Mouse (Mus musculus): ENCODE measurements around the gene Snx32.

Gene Snx32

GRCm38 (mm10) chr19:5457746-5458442 lies 52.4 kb downstream of the Snx32 start, which contains the start of gene Ccdc85b:
Ccdc85b (minus strand) TSS chr19:5457894.
- no peak for DNase-seq (ENCODE audit: low spot score)

- peak; percentile 98 for DNase-seq (ENCODE audit: low spot score)
Measured at GRCm38 (mm10) chr19:5456922-5457745, 53.2 kb downstream of the Snx32 start.

GRCm38 (mm10) chr19:5456241-5456921 lies 54.0 kb downstream of the Snx32 start:
- peak; percentile 44 for DNase-seq (ENCODE audit: low spot score)

- no peak for DNase-seq (ENCODE audit: low spot score)
Measured at GRCm38 (mm10) chr19:5455568-5455967, 54.8 kb downstream of the Snx32 start.

- no peak for DNase-seq (ENCODE audit: low spot score)
Measured at GRCm38 (mm10) chr19:5455037-5455436, 55.3 kb downstream of the Snx32 start.

DNA sequence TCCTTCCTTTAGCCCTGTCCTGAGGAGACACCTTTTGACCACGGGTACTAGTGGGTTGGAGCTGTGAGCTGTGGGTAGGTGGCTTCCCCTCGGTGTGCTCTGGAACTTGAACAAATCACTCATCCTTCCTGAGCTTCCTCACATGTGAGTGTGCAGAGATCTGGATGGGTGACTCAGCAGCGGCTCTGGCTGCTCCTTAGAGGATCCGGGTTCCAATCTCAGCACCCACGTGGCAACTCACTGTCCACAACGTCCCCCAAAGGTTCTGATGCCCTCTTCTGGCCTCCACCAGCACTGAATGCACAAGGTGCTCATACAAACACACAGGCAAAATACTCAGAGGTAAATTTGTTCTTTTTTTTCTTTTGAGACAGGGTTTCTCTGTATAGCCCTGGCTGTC lies 58.6 kb downstream of the Snx32 start:
- DNase-seq (ENCODE audit: low spot score) = no peak

- no peak for DNase-seq (ENCODE audit: low spot score)
Measured at GRCm38 (mm10) chr19:5449673-5450072, 60.7 kb downstream of the Snx32 start.

DNA sequence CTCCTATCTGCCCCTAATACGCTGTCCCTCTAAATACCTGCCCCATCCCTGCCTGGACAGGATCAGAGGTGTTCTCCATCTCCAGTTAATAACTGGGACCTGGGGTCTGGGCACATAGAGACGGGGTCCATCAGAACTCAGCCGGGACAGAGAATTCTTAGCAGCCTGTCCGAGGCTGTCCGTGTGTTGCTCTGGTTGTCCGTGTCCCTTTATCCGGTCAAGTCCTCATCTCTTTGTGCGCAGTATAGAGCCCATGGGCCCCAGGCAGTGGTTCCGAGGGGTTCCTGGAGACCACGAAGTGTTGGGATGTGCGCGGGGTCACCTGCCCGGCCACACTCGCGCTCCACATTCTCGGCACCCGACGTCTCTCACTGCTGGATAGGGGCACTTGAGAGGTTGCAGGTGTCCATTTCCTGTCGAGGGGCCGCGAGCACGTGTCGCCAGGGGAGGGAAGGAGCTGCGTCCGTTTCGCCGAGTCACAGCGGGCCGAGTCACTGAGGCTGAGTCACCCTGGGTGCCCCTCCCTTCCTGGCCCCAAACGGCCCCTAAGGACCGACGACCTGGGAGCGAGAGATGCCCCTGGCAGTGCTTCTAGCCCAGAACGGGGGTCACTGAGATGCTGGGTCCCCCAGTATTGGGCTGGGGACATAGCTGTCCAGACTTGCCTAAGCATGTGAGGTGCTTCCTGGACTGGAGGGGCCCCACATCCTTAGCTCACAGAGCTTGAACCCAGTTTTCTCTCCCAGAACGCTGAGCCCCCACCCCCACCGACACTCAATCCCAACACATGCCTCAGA lies 61.8 kb downstream of the Snx32 start:
- no peak for DNase-seq (ENCODE audit: low spot score)

- DNase-seq (ENCODE audit: low spot score) = peak; percentile 68
Measured at GRCm38 (mm10) chr19:5447515-5448353, 62.6 kb downstream of the Snx32 start, which contains the start of gene Fosl1. Fosl1 (plus strand) TSS chr19:5447547.

DNA sequence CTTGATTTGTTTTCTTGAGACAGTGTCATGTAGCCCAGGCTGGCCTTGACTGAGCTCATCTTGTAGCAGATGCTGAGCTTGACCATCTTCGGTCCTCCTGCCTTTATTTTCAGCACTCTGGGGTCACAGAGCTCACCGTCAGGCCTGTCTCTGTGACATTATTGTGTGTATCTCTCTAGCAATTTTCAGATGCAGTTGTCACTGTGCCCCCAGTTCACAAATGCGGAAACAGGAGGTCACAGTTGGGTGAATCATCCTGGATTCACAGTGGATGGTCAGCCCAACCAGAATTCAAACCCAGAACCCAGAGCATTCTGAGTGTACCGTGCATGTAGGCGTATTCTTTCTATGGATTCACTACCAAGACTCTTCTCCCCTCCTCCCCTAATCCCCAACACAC lies 64.6 kb downstream of the Snx32 start:
- DNase-seq (ENCODE audit: low spot score) = no peak

- no peak for DNase-seq (ENCODE audit: low spot score)
Measured at GRCm38 (mm10) chr19:5444954-5445353, 65.4 kb downstream of the Snx32 start.

DNA sequence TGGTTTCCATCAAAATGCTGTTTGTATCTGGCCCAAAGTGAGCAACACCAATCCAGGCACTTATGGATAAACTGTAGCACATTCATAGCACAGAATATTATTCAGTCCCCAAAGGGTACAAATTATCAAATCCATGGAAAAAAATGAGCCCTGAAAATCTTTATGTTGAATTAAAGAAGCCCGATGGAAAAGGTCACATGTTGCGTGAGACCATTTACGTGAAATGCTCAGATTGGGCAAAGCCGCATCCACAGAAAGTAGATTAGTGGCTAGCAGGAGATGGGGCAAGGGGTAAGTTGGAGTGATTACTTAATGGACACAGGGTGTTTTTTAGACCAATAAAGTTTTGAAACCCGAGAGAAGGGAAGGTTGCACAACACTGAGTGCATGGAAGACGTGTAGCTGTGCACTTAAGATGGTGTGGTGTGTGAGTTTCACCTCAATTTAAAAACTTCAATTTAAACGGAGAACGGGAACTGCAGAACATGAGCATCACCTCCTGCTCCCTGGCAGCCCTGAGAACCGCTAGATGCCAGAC lies 65.9 kb downstream of the Snx32 start:
- no peak for DNase-seq (ENCODE audit: low spot score)
